Mouse (Mus musculus): ENCODE measurements around the gene Myo10.

The Myo10 gene

GRCm38 (mm10) chr15:25620560-25620959, 1.8 kb upstream of the Myo10 start:
- no peak for DNase-seq (ENCODE audit: low read depth)

- DNase-seq (ENCODE audit: low read depth), result no peak
Measured at GRCm38 (mm10) chr15:25621351-25622199, 750 bp upstream of the Myo10 start.

GRCm38 (mm10) chr15:25622867-25623471, 644 bp downstream of the Myo10 start:
- peak; percentile 65 for DNase-seq (ENCODE audit: low read depth)

- DNase-seq (ENCODE audit: low read depth), result peak; percentile 35
Measured at GRCm38 (mm10) chr15:25623556-25624180, 1.3 kb downstream of the Myo10 start.

GRCm38 (mm10) chr15:25624263-25624662, 1.9 kb downstream of the Myo10 start:
- peak; percentile 72 for DNase-seq (ENCODE audit: low read depth)

GRCm38 (mm10) chr15:25625471-25625870, 3.1 kb downstream of the Myo10 start:
- DNase-seq (ENCODE audit: low read depth), result no peak

- no peak for DNase-seq (ENCODE audit: low read depth)
Measured at GRCm38 (mm10) chr15:25627012-25627411, 4.7 kb downstream of the Myo10 start.

GRCm38 (mm10) chr15:25628251-25628650, 5.9 kb downstream of the Myo10 start:
- no peak for DNase-seq (ENCODE audit: low read depth)

- no peak for DNase-seq (ENCODE audit: low read depth)
Measured at GRCm38 (mm10) chr15:25630716-25631115, 8.4 kb downstream of the Myo10 start.

- no peak for DNase-seq (ENCODE audit: low read depth)
Measured at GRCm38 (mm10) chr15:25631332-25631731, 9.0 kb downstream of the Myo10 start.

- DNase-seq (ENCODE audit: low read depth), result no peak
Measured at GRCm38 (mm10) chr15:25632902-25633301, 10.6 kb downstream of the Myo10 start.

- no peak for DNase-seq (ENCODE audit: low read depth)
Measured at GRCm38 (mm10) chr15:25633674-25634340, 11.5 kb downstream of the Myo10 start.

- no peak for DNase-seq (ENCODE audit: low read depth)
Measured at GRCm38 (mm10) chr15:25637727-25638126, 15.4 kb downstream of the Myo10 start.

- no peak for DNase-seq (ENCODE audit: low read depth)
Measured at GRCm38 (mm10) chr15:25639217-25639616, 16.9 kb downstream of the Myo10 start.

- DNase-seq (ENCODE audit: low read depth), result no peak
Measured at GRCm38 (mm10) chr15:25640840-25641752, 18.8 kb downstream of the Myo10 start.

GRCm38 (mm10) chr15:25642214-25643058, 20.1 kb downstream of the Myo10 start:
- no peak for DNase-seq (ENCODE audit: low read depth)

- no peak for DNase-seq (ENCODE audit: low read depth)
Measured at GRCm38 (mm10) chr15:25645862-25646261, 23.5 kb downstream of the Myo10 start.

- DNase-seq (ENCODE audit: low read depth), result no peak
Measured at GRCm38 (mm10) chr15:25648287-25648686, 26.0 kb downstream of the Myo10 start.

GRCm38 (mm10) chr15:25650371-25650770, 28.0 kb downstream of the Myo10 start:
- no peak for DNase-seq (ENCODE audit: low read depth)

GRCm38 (mm10) chr15:25651820-25652219, 29.5 kb downstream of the Myo10 start:
- no peak for DNase-seq (ENCODE audit: low read depth)

Measured in induced T-regulatory cell, adult 2 months (primary cell).